Mouse (Mus musculus) granulocyte monocyte progenitor cell, adult 5-6 weeks (primary cell): ENCODE measurements at regions not wholly inside any gene's neighbourhood (a gene's known extent, or its start where the extent isn't known, plus 50 kb on each side); places are given as distances from the start of the nearest gene placed in this dataset.
"Not testable (repeated sequence)": the region's sequence is repeated elsewhere in the genome, so short reads cannot be mapped to it uniquely, and the experiment has no call there.

Experiments
- ATAC-seq: replicated peaks from 2 replicates; pipeline ENCODE4 v1.8.0; 2016; ENCODE audit warnings: mild to moderate bottlenecking, moderate TSS enrichment, inconsistent platforms; ENCODE audit not compliant: poor library complexity, severe bottlenecking

GRCm38 (mm10) chr8:126783703-126784440, 161.8 kb downstream of the Tomm20 start:
- ATAC-seq = no peak

DNA sequence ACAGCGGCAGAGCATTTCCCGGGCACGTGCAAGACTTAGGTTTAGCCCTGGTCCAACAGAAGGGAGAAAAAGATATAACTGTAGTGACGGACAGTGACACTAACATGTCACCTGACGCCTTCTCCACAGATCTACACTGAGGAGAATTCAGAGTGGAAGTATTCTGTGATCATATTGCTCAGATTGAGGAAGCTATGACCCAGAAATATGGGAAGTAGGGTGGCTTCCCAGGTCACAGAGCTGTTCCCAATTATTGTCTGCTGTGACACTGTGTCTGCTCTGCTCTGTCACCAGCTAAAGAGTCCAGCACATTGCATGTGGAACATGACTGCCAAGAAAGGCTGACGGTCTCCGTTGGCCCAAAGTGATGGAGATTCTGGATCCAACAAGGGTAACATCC, 167.0 kb downstream of the Tomm20 start:
- peak; percentile 72 for ATAC-seq

DNA sequence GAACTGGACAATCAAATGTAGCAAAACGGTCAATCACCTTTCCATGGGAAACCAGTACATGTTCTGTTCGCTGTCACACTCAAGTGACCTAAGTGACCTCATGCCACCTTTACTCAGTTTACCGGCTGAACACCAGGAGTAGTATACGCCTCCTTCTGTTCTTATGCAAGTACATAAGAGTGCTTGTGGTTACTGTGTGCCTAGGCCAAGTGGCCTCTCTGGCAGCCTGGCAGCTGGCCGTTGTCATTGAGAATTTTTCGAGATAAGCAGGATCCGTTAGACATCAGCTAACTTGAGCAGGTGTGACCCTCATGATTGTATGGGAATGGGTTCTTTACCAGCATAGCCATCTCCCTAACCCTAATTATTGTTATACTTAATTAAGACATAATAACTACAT, 167.5 kb downstream of the Tomm20 start:
- no peak for ATAC-seq

- ATAC-seq = peak; percentile 58
Measured at GRCm38 (mm10) chr8:126776605-126777469, 168.8 kb downstream of the Tomm20 start.

DNA sequence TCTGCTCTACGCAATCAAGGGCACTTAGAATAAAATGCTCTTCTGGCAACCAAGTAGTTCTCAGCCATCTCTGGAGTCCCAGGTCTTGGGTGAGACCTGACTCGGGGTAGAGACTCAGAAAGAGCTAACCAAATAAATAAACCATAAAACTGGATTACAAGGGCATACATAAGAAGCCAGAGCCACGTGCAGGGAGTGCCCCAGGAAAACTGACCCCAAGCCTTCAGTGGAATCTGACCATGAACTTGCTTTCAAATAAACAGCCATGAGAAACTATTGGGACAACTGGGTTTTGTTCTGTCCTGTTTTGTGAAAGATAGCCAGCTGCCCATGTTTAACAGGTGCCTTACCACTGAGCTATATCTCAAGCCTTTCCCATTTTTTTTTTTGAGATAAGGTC, 170.3 kb downstream of the Tomm20 start:
- ATAC-seq = no peak

GRCm38 (mm10) chr8:126774816-126775215, 170.8 kb downstream of the Tomm20 start:
- ATAC-seq = no peak

DNA sequence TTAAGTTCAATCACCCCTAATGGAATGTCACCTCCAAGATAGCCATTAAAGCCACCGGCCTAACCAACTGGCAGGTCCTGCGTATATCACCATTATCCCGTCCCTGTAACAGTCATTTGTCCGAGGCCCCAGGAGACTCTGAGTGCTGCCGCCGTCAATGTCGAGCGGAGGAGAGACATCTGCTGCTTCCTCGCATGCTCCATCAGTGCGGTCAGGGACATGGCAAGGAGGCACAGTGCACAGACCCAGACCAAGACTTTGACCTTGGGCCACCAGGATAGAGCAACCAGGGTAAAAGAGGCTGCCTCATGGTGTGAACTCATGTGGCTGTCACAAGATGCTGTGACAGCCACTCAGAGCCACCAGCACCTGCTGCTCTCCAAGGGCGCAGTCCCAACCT, 172.9 kb downstream of the Tomm20 start:
- no peak for ATAC-seq

DNA sequence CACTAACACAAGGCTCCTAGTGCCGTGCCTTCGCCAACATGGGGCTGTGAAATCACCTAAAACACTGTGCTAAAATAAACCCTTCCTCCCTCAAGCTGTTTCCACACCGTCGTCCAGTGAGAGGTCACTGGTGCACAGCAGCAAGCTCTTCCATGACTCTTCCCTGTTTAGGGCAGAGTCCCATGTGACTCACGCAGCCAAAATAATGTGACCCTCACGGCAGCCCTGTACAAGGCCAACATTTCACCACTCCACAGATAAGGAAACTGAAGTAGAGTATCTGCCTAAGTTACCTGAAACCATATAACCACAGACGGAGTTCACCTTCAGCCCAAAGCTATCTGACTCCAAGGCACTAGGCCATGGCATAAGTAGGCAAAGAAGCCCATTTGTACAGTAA, 173.4 kb downstream of the Tomm20 start:
- ATAC-seq = no peak

GRCm38 (mm10) chr8:126770374-126770773, 175.3 kb downstream of the Tomm20 start:
- not testable (repeated sequence) for ATAC-seq

DNA sequence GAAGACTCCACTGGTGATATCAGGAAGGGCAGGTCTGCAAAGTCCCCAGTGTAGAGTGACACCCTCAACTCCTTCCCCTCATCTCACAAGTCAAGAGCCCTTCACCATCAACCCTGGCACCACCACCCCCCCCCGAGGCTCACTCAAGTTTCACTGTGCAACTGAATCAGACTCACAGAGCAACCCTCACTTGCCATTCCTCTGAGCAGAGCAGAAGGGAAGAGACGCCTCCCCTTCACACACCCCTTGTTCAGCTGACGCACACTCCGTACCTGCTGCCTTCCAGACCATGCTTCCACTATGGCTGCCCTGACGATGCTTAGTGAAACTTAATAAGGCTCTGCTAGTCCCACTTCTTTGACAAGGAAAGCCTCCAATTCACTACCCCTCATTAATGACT, 174.4 kb upstream of the Irf2bp2 start:
- ATAC-seq = no peak

GRCm38 (mm10) chr8:126767341-126767740, 173.6 kb upstream of the Irf2bp2 start:
- ATAC-seq = no peak

- no peak for ATAC-seq
Measured at GRCm38 (mm10) chr8:126765693-126766238, 172.0 kb upstream of the Irf2bp2 start.

DNA sequence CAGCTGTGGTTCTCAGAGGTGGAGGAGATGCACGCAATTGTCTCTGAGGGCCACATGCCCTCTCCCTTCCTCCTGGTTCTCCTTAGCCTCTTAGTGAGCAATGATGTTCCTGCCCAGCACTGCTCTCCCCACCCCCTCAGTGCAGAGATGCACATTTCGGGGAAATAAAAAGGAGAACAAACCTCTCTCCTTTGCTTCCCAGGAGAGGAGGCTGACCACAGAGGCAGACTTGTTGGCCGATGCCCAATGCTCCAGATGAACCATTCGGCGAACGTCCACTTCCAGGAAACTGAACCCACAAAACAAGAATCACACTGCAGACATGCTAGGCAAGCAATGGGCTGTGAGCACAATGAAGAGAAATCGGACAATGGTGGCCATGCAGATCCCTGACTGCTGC, 169.8 kb upstream of the Irf2bp2 start:
- peak; percentile 93 for ATAC-seq

DNA sequence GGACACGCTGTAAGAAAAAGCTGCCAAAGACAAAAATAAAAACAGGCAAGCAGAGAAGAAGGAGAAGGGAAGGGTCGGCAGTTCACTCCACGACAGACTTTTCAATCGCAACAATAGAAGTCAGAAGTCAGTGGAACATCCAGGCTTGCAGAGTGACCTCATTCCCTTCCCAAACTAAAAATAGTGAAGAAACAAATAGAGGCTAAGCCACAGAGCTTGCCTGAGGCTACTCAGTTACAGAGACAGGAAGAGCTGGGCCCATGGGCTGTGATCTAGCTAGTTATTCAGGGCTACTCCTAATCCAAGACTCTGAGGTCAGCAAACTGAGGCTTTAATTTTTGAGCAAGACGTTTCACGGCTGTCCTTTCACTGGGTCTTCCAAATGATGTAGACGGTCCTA, 165.9 kb upstream of the Irf2bp2 start:
- no peak for ATAC-seq

DNA sequence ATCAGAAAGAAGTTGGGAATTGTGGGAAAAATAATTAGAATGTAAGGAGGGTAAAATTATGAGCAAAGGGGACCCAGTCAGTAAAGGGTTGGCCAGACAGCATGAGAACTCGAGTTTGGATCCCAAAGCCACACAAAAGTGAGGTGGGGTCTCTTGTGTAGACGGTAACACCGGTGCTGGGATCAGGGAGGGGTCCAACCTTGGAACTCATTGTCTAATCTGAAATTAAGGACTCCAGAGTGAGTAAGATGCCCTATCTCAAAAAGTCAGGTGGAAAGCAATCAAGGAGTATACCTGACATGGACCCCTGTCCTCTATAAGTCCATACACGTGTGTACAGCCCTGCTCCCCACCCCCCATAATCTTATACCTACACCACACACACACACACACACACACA, 165.2 kb upstream of the Irf2bp2 start:
- ATAC-seq = no peak

DNA sequence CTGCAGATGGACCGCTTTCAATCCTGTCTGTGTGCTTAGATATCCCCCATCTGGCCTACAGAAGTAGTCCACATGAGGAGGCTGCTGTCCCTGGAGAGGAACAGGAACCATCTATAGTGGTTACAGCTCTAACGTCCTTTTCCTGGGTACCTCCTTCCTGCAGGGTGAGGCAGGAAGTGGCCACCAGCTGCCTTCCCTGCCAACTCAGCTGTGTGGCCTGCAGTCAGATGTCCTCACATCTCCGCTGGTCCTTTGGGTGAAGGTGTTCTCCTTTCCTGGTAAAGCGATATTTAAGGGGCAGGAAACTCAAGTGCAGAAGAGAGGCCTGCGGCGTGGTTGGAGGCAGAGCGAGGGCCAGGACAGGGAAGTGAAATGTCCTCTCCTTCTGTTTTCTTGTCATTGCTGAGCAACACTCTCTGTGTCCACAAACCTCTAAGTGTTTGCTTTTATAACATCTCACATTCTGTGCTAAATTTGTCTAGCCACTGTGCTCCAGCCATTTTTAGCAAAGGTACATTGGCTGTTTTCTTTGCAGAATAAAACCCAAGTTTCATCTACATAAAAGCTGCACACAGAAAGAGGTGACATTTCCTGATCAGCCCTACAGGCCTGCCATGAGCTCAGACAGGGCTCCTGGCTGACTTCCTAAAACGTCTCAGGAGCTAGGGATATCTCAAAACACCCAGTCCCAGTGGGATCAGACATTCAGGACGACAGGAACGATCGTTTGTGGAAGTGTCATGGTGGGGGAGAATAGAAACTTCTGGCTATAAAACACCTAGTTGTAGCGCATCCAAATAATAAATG, 164.4 kb upstream of the Irf2bp2 start:
- peak; percentile 85 for ATAC-seq

DNA sequence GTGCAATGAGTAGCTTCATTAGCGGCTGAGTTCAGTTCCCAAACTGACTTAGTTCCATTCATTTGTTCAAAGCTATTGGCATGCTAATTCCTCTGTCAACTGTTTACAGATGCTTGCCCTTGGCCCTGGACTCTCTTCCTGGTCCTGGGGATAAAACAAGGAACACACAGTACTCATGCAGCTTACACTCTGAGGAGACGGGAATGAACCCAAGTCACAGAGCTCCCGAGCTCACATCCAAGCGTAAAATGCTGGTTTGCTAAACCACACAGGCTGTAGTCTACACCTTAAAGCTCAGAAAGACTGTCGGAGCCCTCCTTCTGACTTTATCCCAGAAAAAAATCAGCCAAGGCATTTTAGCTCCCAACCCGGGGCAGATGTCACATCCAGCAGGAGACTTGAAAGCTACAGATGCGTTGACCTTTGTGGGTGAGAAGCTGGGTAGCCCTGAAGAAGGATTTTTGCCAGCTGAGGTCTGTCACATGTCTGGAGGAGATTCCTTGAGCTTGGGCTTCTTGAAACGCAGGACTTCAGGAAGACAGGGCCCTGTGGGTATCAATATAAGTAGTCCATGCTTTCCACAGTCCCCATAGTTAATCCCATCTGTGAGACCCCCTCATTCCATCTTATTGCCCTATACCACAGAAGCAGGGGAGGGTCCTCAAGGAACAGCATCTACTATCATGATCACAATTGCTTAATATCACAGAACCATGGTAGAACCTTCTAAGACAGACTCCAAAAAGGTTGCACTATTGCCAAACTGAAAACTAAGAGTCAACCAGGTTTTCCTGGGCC, 162.7 kb upstream of the Irf2bp2 start:
- ATAC-seq = no peak

GRCm38 (mm10) chr8:126755669-126756068, 161.9 kb upstream of the Irf2bp2 start:
- ATAC-seq = peak; percentile 71

GRCm38 (mm10) chr8:126754361-126754809, 160.6 kb upstream of the Irf2bp2 start:
- ATAC-seq = no peak
